Mouse (Mus musculus) liver, adult 2 months (tissue): ENCODE data around the gene Mipep.

Source experiments
- CTCF ChIP-seq: fragments of 200-500 bp; IDR thresholded peaks from 2 replicates; pipeline ENCODE4 v1.5.1; 2011; ENCODE audit warnings: low read depth, low read length, control low read depth
- POLR2A ChIP-seq: fragments of 200-500 bp; IDR thresholded peaks from 2 replicates; pipeline ENCODE4 v1.6.1; 2011; ENCODE audit warnings: low read length, control low read depth; ENCODE audit not compliant: insufficient read depth; ENCODE audit errors: extremely low read depth

DNA sequence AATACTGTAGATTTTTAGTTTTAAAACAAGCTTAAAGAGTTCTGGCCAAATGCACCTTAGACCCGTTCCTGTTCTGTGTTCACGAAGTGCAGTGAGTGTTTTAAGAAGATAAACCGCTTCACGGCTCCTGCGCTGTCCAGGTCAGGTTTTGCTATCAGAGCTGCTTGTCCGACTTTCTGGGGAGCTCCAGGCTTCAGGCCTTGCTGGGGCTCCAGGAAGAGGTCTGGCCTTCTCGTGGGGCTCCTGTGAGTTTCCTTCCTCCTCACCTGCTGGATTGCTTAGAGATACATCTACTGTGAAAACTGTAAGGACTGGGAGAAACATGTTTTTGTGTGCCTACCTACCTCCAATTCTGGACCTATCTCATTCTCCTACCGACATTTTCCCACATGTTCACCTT is 55.3 kb downstream of the Mipep start:
- TF ChIP-seq CTCF (no peak), POLR2A (no peak)
